Mouse (Mus musculus) intestine, postnatal 0 days (tissue): ENCODE data around the gene Ccdc88c. TPM values are rescaled to one million over a fixed set of nuclear protein-coding genes. Genes with fewer than 3 reads are reported as not detected.

Source experiments
- ATAC-seq: fragments of 200-750 bp; cut with Nextera tagmentation; 2 replicates; pipeline ENCODE4 v1.8.0; 2017; ENCODE audit warnings: mild to moderate bottlenecking, moderate TSS enrichment, moderate library complexity
- H3K27ac ChIP-seq: fragments of 300-500 bp; sonication (generic); 2 replicates; pipeline ENCODE4 v1.5.1; 2014; ENCODE audit warnings: mild to moderate bottlenecking, low read depth, low read length, moderate library complexity
- H3K27me3 ChIP-seq: fragments of 300-500 bp; sonication (generic); replicated peaks from 2 replicates; pipeline ENCODE4 v1.6.1; 2014; ENCODE audit warnings: low read length, mixed read lengths; ENCODE audit not compliant: control insufficient read depth, insufficient read depth
- H3K36me3 ChIP-seq: fragments of 300-500 bp; sonication (generic); 2 replicates; pipeline ENCODE4 v1.6.1; 2014; ENCODE audit warnings: mild to moderate bottlenecking, moderate library complexity; ENCODE audit not compliant: control insufficient read depth, insufficient read depth
- H3K4me1 ChIP-seq: fragments of 300-500 bp; sonication (generic); replicated peaks from 2 replicates; pipeline ENCODE4 v1.6.1; 2014; ENCODE audit warnings: antibody characterized with exemption, low read length, mixed read lengths; ENCODE audit not compliant: control insufficient read depth, insufficient read depth
- H3K4me2 ChIP-seq: fragments of 300-500 bp; sonication (generic); replicated peaks from 2 replicates; pipeline ENCODE4 v1.6.1; 2014; ENCODE audit warnings: low read depth, mild to moderate bottlenecking, moderate library complexity
- H3K4me3 ChIP-seq: fragments of 300-500 bp; sonication (generic); 2 replicates; pipeline ENCODE4 v1.5.1; 2014; ENCODE audit warnings: low read depth, low read length
- H3K9ac ChIP-seq: fragments of 300-500 bp; sonication (generic); 2 replicates; pipeline ENCODE4 v1.6.1; 2014; ENCODE audit warnings: mild to moderate bottlenecking, low read depth, low read length
- H3K9me3 ChIP-seq: fragments of 300-500 bp; sonication (generic); 2 replicates; pipeline ENCODE4 v1.6.1; 2016; ENCODE audit warnings: mixed run types; ENCODE audit not compliant: control insufficient read depth
- CTCF ChIP-seq: sonication (generic); IDR thresholded peaks from 2 replicates; pipeline ENCODE4 v1.5.1; 2016; ENCODE audit warnings: low read depth, mild to moderate bottlenecking, control low read depth, antibody characterized with exemption, moderate library complexity
- WGBS: fragments of 180-500 bp; shearing (Covaris S2); extraction: QIAGEN DNeasy Blood & Tissue Kit; methylation state at CpG from one replicate; pipeline ENCODE4 v1.1.7; 2014; 5-methylcytosine and 5-hydroxymethylcytosine counted together
- polyA plus RNA-seq: library from polyadenylated mRNA; unstranded; fragments of >200 nt; fragmentation: Nextera tagmentation; extraction: Ambion mirVana; gene quantifications from 2 replicates; pipeline ENCODE4 v1.2.1, GENCODE M21; 2015

Gene Ccdc88c
- polyA plus RNA-seq, 1 experiment from 2014 or later = 11.7 TPM

DNA sequence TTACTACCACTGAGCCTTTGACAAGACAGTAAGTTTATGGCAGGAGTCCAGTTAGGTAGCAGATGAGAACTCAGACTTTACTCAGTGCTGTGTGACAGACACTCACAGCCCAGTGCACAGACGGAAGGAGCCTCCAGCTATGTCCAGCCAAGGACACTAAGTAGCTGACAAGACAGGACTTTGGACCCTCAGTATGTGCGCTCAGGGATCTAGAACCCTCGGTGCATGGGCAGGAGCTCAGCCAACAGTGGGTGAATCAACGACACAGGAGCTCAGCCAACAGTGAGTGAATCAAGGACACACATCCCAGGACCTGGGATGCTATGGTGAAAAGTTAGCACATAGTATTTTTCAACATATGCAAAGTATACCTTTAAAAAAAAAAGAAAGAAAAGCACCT, 92.1 kb downstream of the Ccdc88c start:
- no peak overlapping the region for H3K4me3 ChIP-seq
- no peak; the same call in 1 of the 2 replicates for ATAC-seq

DNA sequence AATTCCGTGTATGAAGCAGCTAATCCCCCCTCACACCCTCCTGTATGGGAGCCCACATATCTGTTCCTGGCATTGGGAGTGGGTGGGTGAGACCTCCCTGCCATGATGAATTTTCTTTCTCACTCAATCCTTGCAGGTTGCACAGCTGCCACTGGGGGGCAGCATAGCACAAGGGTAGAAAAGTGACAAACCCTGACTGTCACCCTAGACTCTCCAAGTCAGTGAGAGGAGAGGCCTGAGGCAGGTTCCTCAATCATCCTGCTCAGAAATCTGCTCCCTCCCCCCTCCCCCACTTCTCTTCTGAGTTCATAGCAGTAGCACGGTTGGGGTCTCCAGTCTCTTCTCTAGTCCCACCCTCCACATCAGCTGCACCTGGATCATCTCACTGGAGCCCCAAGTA, 92.7 kb downstream of the Ccdc88c start:
- Histone ChIP-seq H3K9ac (no peak overlapping the region), H3K36me3 (peaks cover 58% of the 10 kb centered on the region), H3K9me3 (no peaks in the 10 kb centered on the region), H3K4me1 (no peaks in the 10 kb centered on the region), H3K27ac (no peak overlapping the region; the same call in 1 of the 2 replicates), H3K27me3 (no peaks in the 10 kb centered on the region), H3K4me2 (no peak overlapping the region), H3K4me3 (no peak overlapping the region)
- WGBS = 15% methylated on average over 2 of the region's 2 CpGs
- ATAC-seq = 0 out of 2 replicates have a peak, but pooled peaks have one; percentile 20
- peak; percentile 91 for TF ChIP-seq CTCF

More for the DNA sequence above, 92.1 kb downstream of the Ccdc88c start:
- Histone ChIP-seq H3K9me3 (no peaks in the 10 kb centered on the region), H3K4me2 (no peak overlapping the region), H3K27ac (no peak overlapping the region; the same call in 1 of the 2 replicates), H3K9ac (no peak overlapping the region), H3K36me3 (peaks cover 58% of the 10 kb centered on the region), H3K4me1 (no peaks in the 10 kb centered on the region), H3K27me3 (no peaks in the 10 kb centered on the region)
- TF ChIP-seq CTCF = no peak
- 50% methylated on average over 4 of the region's 4 CpGs for WGBS

DNA sequence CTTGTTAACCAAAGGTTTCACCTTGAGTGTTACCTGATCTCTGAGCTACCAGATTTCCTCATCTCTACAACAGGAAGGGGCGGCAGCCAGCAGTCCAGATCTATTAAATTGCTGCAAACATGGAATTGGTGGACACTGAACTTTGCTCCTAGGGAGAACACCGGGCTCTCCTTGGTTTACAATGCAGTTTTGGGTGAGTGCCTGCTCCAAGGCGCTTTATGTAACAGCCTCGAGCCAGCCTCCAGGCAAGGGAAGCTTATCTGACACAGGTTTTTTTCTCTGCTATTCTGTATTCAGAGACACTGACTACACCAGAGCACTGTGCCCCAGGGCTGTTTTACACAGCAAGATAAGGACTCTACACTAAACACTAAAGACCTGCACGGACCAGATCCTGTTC, 94.1 kb downstream of the Ccdc88c start:
- H3K36me3 ChIP-seq = peaks cover 59% of the 10 kb centered on the region
- no peaks in the 10 kb centered on the region for H3K27me3 ChIP-seq
- no peak for TF ChIP-seq CTCF
- no peaks in the 10 kb centered on the region for H3K9me3 ChIP-seq
- H3K27ac ChIP-seq = no peak overlapping the region
- H3K4me3 ChIP-seq = no peak overlapping the region
- H3K4me2 ChIP-seq = no peak overlapping the region
- ATAC-seq = peak; percentile 32; the same call in 1 of the 2 replicates
- H3K9ac ChIP-seq = no peak overlapping the region
- H3K4me1 ChIP-seq = no peaks in the 10 kb centered on the region
- WGBS = 44% methylated on average over 5 of the region's 5 CpGs

DNA sequence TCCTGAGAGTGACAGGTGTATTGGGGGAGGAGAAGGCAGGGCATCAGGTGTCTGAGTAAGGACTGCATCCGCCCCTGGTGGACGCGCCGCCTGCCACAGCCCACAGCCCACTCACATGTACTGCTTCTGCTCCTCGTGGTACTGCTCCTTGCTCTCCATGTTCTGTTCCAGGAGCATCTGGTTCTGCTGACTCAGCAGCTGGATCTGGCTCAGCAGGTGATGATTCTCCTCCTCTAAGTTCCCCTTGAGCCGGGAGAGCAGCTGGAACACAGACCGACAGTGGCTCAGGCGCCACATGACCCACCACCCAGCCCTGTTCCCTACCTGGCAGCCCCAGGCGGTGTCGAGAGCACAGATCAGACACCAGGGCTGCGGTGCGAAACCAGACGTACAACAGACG, 97.2 kb downstream of the Ccdc88c start:
- WGBS = 96% methylated on average over 14 of the region's 14 CpGs

DNA sequence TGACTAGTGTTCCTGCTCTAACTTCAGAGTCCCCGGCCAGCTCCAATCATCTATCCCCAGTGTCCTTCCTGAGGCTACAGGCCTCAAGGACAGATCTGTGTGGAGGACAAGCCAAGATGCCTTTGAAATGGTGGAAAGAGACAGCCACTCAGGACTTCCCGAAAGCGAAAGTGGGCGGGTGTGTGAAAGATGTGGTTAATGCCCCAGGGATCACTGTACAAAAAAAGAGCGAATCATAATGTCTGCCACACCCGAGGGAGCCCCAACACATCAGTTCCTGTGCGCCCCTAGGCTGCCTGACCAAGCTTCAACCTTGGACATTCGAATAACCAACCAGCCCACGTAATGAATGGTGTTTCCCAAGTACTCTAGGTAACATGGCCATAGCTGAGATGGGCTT, 100.6 kb downstream of the Ccdc88c start:
- no peak for TF ChIP-seq CTCF
- H3K9me3 ChIP-seq = no peaks in the 10 kb centered on the region
- no peak overlapping the region for H3K27ac ChIP-seq
- ATAC-seq = no peak
- no peaks in the 10 kb centered on the region for H3K4me1 ChIP-seq
- no peak overlapping the region for H3K9ac ChIP-seq
- H3K27me3 ChIP-seq = no peaks in the 10 kb centered on the region
- no peak overlapping the region for H3K4me3 ChIP-seq
- WGBS = 91% methylated on average over 9 of the region's 9 CpGs
- H3K4me2 ChIP-seq = no peak overlapping the region
- peaks cover 74% of the 10 kb centered on the region for H3K36me3 ChIP-seq

More for the DNA sequence above, 97.2 kb downstream of the Ccdc88c start:
- Histone ChIP-seq H3K4me1 (no peaks in the 10 kb centered on the region), H3K27me3 (no peaks in the 10 kb centered on the region), H3K9me3 (no peaks in the 10 kb centered on the region), H3K4me2 (no peak overlapping the region), H3K4me3 (no peak overlapping the region), H3K36me3 (peaks cover 68% of the 10 kb centered on the region), H3K27ac (no peak overlapping the region), H3K9ac (no peak overlapping the region)
- no peak for ATAC-seq
- TF ChIP-seq CTCF = no peak

DNA sequence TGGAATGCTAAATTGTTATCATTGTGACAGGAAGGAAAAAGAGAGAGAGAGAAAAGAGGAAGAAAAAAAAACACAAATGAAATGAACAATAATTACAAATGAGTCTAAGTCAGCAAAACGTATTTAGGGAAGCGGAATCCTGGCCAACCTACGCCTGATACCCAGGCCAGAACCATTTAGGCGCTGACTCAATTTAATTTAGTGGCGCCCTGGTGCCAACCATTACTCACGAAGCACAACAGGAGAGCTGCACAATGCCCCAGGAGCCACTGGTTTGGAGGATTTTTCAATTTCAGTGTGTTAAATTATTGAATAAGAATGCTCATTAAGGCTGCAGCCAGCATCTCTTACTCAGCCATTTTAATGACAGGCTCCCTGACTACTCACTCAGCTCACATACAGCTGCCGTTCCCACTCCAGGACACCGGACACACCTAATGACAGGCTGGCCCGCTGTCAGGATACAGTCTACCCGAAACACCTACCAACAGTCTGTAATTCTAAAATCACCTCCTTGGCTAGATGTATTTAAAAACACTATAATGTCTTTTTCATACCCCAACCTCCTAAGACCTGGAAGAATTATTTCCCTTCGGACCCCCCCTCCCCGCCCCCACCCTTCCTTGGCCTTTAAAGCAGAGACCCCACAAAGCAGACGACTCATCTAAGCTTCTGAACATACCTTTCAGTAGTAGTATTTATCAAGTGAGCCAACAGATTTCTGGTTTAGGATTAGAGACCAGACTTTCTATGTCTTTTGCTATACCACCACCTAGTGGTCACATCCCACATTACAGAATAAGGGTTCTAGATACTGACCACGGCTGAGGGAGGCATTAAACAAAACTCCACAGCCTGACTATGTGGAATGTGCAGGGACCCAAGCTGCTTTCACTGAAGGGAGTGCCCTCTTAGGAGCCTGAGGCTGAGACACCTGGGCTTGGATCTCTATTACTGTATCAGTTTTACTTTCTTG, 102.9 kb downstream of the Ccdc88c start:
- 69% methylated on average over 14 of the region's 14 CpGs for WGBS
- Histone ChIP-seq H3K4me1 (no peaks in the 10 kb centered on the region), H3K4me2 (no peak overlapping the region), H3K27me3 (no peaks in the 10 kb centered on the region), H3K36me3 (peaks cover 70% of the 10 kb centered on the region), H3K9me3 (no peaks in the 10 kb centered on the region), H3K27ac (no peak overlapping the region), H3K9ac (no peak overlapping the region), H3K4me3 (no peak overlapping the region)
- TF ChIP-seq CTCF = peak; percentile 83
- ATAC-seq = peak; percentile 25; the same call in 1 of the 2 replicates
